Mouse (Mus musculus) erythroblast, embryonic 14.5 days (primary cell): ENCODE measurements around the gene Anxa5.

Experiments
- GATA1 ChIP-seq: IDR thresholded peaks from 2 replicates; pipeline ENCODE4 v1.6.1; 2012; ENCODE audit warnings: low read length, inconsistent platforms, mixed read lengths
- TAL1 ChIP-seq: IDR thresholded peaks from 3 replicates; pipeline ENCODE4 v1.6.1; 2012; ENCODE audit warnings: low read length, inconsistent platforms, mixed read lengths

DNA sequence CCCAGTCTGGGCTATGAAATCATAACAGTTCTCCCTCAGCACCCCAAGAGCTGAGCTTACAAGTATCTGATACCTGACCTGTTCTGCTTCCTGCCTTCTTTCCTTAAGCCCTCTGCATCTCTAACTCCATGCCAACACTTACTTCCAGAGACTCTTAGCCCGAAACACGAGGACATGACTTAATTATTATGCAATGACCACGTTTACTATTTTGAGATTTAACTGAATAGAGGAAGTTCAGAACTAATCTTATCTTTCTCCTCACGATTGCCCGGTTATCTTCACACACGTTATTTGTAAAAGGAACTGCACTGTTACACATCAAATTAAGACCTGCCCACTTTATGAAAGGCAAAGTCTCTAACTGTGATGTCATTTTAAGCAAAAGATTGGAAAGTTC lies 28.8 kb downstream of the Anxa5 start:
- TF ChIP-seq GATA1 (no peak), TAL1 (no peak)
